Mouse (Mus musculus) cortical plate, adult 2 months (tissue): ENCODE results near the gene Sin3b. TPM values are rescaled to one million over a fixed set of nuclear protein-coding genes. Genes with fewer than 3 reads are reported as not detected.

ENCODE experiments used
- H3K27ac ChIP-seq: fragments of 200-500 bp; 2 replicates; pipeline ENCODE4 v1.5.1; 2012; ENCODE audit warnings: low read length, control low read depth, inconsistent platforms; ENCODE audit not compliant: insufficient read depth
- H3K4me1 ChIP-seq: fragments of 200-500 bp; 2 replicates; pipeline ENCODE4 v1.6.1; 2011; ENCODE audit warnings: low read length; ENCODE audit not compliant: control insufficient read depth, insufficient read depth
- H3K4me3 ChIP-seq: fragments of 200-500 bp; 2 replicates; pipeline ENCODE4 v1.5.1; 2011; ENCODE audit warnings: mild to moderate bottlenecking, low read length, control low read depth; ENCODE audit not compliant: insufficient read depth
- CTCF ChIP-seq: fragments of 200-500 bp; IDR thresholded peaks from 2 replicates; pipeline ENCODE4 v1.5.1; 2011; ENCODE audit warnings: mild to moderate bottlenecking, control low read depth, low read length; ENCODE audit not compliant: insufficient read depth; ENCODE audit errors: extremely low read depth
- POLR2A ChIP-seq: fragments of 200-500 bp; IDR thresholded peaks from 2 replicates; pipeline ENCODE4 v1.6.1; 2011; ENCODE audit warnings: mild to moderate bottlenecking, low read length, control low read depth; ENCODE audit not compliant: insufficient read depth; ENCODE audit errors: extremely low read depth
- polyA plus RNA-seq: library from polyadenylated mRNA; depleted of rRNA; stranded (reverse); fragments of >200 nt; gene quantifications from 2 replicates; pipeline ENCODE4 v1.2.3, GENCODE M21; 2012

Sin3b gene
- polyA plus RNA-seq, 1 experiment = 114 TPM

DNA sequence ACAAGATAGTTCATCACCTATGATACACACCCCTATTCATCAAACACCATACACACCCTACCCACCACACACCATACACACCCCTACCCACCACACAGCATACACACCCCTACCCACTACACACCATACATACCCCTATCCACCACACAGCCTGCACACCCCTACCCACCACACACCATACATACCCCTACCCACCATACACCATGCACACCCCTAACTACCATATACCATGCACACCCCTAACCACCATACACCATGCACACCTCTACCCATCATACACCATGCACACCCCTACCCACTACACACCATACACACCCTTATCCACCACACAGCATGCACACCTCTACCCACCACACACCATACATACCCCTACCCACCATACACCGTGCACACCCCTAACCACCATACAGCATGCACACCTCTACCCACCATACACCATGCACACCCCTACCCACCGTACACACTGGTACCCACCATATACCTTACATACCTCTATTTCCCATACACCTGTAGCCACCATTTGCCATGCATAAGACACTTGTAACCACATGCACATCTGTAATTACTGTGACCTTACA, 24.6 kb upstream of the Sin3b start:
- Histone ChIP-seq H3K27ac (no peak overlapping the region), H3K4me1 (no peaks in the 10 kb centered on the region), H3K4me3 (no peak overlapping the region)
- TF ChIP-seq CTCF = no peak
- no peak for TF ChIP-seq POLR2A

DNA sequence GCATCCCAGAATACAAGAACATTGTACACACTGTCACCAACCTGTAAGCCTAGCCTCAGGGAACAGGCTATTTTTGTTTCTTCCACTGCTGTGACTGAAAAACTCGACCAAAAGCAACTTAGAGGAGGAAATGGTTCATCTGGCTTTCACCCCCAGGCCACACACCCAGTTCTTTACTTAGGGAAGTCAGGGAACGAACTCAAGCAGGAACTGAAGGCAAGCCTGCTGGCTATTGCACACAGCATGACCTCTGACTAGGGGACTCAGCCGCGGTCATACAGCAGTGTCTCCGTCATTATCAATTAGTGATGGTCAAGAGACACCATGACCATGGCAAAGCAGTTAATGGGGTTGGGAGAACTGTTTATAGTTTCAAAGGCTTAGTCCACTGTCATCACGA, 10.5 kb upstream of the Sin3b start:
- no peak for TF ChIP-seq CTCF
- no peak for TF ChIP-seq POLR2A
- Histone ChIP-seq H3K27ac (no peak overlapping the region), H3K4me1 (no peaks in the 10 kb centered on the region), H3K4me3 (no peak overlapping the region)

DNA sequence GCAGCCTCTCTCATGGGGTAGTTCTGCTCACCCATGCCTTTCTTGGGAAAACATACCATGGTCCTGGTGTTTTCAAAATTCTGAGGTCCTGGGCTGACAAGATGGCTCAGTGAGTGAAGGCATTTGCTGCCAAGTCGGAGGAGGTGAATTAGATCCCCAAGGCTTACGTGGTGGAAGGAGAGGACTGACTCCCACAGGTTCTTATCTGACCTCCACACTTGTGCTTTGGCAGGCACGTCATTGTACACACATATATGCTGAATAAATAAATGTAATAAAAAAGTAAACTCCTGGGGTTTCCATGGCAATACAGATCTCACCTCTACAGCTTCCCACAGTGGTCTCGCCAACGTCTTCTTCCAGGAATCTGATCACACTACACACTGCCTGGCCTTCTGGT, 6.5 kb upstream of the Sin3b start:
- no peak for TF ChIP-seq CTCF
- no peak for TF ChIP-seq POLR2A
- Histone ChIP-seq H3K4me3 (no peak overlapping the region), H3K4me1 (no peaks in the 10 kb centered on the region), H3K27ac (no peak overlapping the region)

DNA sequence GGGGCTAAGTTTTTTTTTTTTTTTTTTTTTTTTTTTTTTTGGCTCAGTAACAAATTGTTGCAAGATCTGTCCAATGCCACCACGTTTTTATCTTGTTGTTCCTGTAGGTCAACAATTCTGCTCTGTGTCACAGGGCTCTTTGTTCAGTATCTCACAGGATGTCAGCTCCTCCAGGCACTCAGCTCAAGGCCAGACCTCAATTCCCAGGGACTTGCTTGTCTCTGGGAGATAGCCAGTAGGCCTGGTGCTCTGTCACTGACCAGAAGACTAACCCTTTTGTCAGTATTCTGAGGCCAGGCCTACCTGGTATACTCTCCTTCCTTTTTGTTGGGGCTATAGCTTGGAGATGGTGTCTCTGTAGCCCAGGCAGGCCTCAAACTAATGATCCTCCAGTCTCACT, 2.5 kb upstream of the Sin3b start:
- Histone ChIP-seq H3K4me3 (no peak overlapping the region), H3K4me1 (no peaks in the 10 kb centered on the region; the same call in 1 of the 2 replicates), H3K27ac (no peak overlapping the region)
- TF ChIP-seq POLR2A (no peak), CTCF (no peak)

DNA sequence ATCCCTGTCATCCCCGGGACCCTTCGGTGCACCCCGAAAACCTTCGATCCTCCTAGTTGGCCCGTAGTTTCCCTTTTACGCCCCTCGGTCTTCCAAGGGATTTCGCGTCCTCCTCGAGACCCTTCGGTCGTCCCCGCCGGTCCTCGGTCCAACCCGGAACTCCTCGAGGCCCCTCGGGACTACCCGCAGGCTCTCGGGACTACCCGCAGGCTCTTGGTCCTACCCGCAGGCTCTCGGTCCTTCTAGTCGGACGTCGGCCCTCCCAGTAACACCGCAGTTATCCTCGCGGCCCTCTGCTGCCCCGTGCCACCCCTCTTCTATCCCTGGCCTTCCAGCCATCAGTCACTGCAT, 541 bp downstream of the Sin3b start:
- no peak overlapping the region for H3K27ac ChIP-seq
- H3K4me1 ChIP-seq = peaks cover under 1% of the 10 kb centered on the region; the same call in 1 of the 2 replicates
- TF ChIP-seq POLR2A = no peak
- TF ChIP-seq CTCF = no peak
- peak overlapping the region; percentile 65 for H3K4me3 ChIP-seq

DNA sequence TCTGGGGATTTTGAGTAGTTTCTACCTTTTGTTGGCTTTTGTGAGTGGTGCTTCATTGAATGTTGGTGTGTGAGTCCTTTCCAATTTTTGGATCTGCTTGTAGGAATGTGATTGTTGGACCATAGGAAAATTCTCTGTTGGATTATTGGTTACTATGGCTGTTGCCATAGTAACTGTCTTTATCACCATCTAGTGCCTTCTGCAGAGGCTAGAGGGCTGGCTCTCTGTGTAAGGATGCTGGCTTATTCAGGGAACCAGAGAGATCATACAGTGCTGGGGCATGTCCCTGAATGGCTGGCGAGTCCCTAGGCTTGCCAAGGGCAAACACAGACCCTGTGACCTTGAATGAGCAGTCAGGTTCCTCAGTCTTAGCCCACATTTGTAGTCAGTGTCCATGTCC, 5.6 kb downstream of the Sin3b start:
- TF ChIP-seq POLR2A (no peak), CTCF (no peak)
- peaks cover 4% of the 10 kb centered on the region; the same call in 1 of the 2 replicates for H3K4me1 ChIP-seq
- H3K4me3 ChIP-seq = no peak overlapping the region
- no peak overlapping the region for H3K27ac ChIP-seq

DNA sequence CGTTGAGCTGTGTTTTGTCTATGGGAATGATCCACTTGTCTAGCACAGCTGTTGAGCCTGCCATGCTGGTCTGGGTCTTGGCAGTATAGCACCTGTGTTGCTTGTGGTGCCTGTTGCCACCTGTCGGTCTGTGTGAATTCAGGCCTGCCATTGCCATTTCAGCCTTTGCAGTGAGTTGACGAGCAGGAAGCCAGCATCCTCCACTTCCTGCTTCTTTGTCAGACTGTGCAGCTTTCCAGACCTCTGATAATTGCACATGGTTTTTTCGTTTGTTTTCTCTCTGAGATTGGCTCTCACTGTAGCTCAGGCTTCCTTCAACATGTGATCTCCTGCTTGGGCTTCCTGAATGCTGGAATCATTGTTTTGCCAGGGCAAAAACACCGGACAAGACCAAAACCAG, 11.9 kb downstream of the Sin3b start:
- no peak overlapping the region for H3K27ac ChIP-seq
- TF ChIP-seq CTCF = no peak
- no peak for TF ChIP-seq POLR2A
- no peaks in the 10 kb centered on the region for H3K4me1 ChIP-seq
- H3K4me3 ChIP-seq = no peak overlapping the region

DNA sequence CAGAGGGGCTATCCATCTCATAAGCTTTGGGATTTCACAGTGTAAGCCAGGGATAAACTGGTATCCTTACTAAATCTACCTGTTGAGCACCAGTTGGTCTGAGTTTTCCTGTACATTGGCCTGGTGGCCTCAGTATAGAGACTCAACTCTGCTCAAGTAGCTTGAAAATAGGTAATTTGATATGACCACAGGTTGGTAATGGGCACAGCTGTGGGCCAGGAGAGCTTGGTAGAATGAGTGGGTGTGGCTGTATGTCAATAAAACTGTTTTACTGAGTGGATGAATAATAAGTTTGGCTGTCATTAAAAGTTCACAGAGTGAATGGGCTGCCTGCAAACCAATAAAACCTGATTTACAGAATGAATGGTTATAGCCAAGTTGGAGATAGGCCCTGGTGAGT, 13.8 kb downstream of the Sin3b start:
- H3K4me3 ChIP-seq = no peak overlapping the region
- TF ChIP-seq CTCF (no peak), POLR2A (no peak)
- no peaks in the 10 kb centered on the region for H3K4me1 ChIP-seq
- H3K27ac ChIP-seq = no peak overlapping the region

DNA sequence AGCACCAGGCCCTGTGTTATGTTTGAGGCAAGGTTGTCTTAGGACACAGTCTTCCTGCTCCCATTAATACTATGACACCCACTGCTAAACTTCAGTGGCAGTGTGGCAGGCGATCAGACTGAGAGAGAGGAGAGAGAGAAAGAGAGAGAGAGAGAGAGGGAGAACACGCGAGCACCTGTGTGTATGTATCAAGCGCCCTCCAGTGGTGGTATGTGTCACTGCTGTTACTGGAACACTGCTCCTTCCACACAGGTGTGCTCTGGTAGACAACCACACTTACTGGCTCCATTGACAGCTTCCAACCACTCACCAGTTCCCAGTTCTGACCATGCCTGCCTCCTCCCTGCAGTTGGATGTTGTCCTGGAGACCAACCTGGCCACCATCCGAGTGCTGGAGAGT, 23.0 kb downstream of the Sin3b start:
- TF ChIP-seq POLR2A = no peak
- TF ChIP-seq CTCF = peak; percentile 82
- H3K27ac ChIP-seq = no peak overlapping the region
- no peaks in the 10 kb centered on the region for H3K4me1 ChIP-seq
- H3K4me3 ChIP-seq = no peak overlapping the region

DNA sequence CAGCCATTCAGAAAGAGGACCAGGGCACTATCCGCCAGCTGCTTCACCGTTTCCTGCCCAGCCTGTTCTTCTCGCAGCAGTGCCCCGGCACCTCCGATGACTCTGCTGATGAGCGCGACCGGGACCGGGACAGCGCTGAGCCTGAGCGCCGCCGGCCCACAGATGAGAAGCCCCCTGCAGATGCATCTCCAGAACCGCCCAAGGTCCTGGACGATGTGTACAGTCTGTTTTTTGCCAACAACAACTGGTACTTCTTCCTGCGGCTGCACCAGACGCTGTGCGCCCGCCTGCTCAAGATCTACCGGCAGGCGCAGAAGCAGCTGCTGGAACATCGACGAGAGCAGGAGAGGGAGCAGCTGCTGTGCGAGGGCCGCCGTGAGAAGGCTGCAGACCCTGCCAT, 26.8 kb downstream of the Sin3b start:
- Histone ChIP-seq H3K27ac (no peak overlapping the region), H3K4me1 (no peaks in the 10 kb centered on the region), H3K4me3 (no peak overlapping the region)
- TF ChIP-seq POLR2A (no peak), CTCF (no peak)
